Comparison of ENCODE assay signal across 7 mouse cellular contexts in genomic region chr4:141142285-141142811, GRCm38 (mm10). TPM values are rescaled to one million over a fixed set of nuclear protein-coding genes. Genes with fewer than 3 reads are reported as not detected.
DNase-seq lines count a peak whose midpoint lies in the region; ATAC-seq and TF ChIP-seq lines count a peak whose summit lies in the region.

No protein-coding gene starts in this region.

- H3K36me3 ChIP-seq in E14TG2a.4 (ENCODE audit: insufficient read depth, low read length), result peaks cover 2% of the 10 kb centered on the region; the same call in 1 of the 2 replicates
- no peaks in the 10 kb centered on the region for H3K36me3 ChIP-seq in embryonic facial prominence, embryonic 10.5 days (replicated peaks)
- no peaks in the 10 kb centered on the region for H3K36me3 ChIP-seq in heart, embryonic 15.5 days
- no peaks in the 10 kb centered on the region for H3K36me3 ChIP-seq in lung, embryonic 15.5 days

- peak overlapping the region; percentile 50 for H3K4me2 ChIP-seq in heart, embryonic 15.5 days
- peak overlapping the region; percentile 28 for H3K4me2 ChIP-seq in lung, embryonic 15.5 days

- H3K4me3 ChIP-seq in E14TG2a.4 (replicated peaks; ENCODE audit: low read length), result no peak overlapping the region
- H3K4me3 ChIP-seq in embryonic facial prominence, embryonic 10.5 days, result no peak overlapping the region
- H3K4me3 ChIP-seq in heart, embryonic 15.5 days, result peak overlapping the region; percentile 16
- no peak overlapping the region for H3K4me3 ChIP-seq in layer of hippocampus, adult 2 months
- no peak overlapping the region for H3K4me3 ChIP-seq in lung, embryonic 15.5 days

- H3K9me3 ChIP-seq in E14TG2a.4 (ENCODE audit: low read length), result no peaks in the 10 kb centered on the region
- no peaks in the 10 kb centered on the region for H3K9me3 ChIP-seq in embryonic facial prominence, embryonic 10.5 days
- no peaks in the 10 kb centered on the region for H3K9me3 ChIP-seq in heart, embryonic 15.5 days (replicated peaks)
- no peaks in the 10 kb centered on the region for H3K9me3 ChIP-seq in lung, embryonic 15.5 days

- peak; percentile 82 to 95 for DNase-seq in adrenal gland, adult (ENCODE audit: inconsistent age in 2 of 2, low spot score in 1 of 2)
- DNase-seq in embryonic facial prominence, embryonic 10.5 days (ENCODE audit: low spot score), result peak; percentile 75
- DNase-seq in layer of hippocampus, adult 2 months (ENCODE audit: low spot score in 2 of 2), result peak; percentile 76 to 78
- DNase-seq in right cerebral cortex, postnatal 14 days, result peak; percentile 62

- H3K9ac ChIP-seq in heart, embryonic 15.5 days, result no peak overlapping the region
- 0 out of 2 replicates have a peak overlapping the region, but pooled peaks have one; percentile 10 for H3K9ac ChIP-seq in lung, embryonic 15.5 days

- no peaks in the 10 kb centered on the region for H3K27me3 ChIP-seq in E14TG2a.4 (ENCODE audit: insufficient read depth, low read length)
- H3K27me3 ChIP-seq in embryonic facial prominence, embryonic 10.5 days (replicated peaks; ENCODE audit: low read depth, poor library complexity, severe bottlenecking), result no peaks in the 10 kb centered on the region
- H3K27me3 ChIP-seq in heart, embryonic 15.5 days, result no peaks in the 10 kb centered on the region
- no peaks in the 10 kb centered on the region for H3K27me3 ChIP-seq in lung, embryonic 15.5 days

- no peak for ATAC-seq in heart, embryonic 15.5 days (replicated peaks; ENCODE audit: insufficient number of reproducible peaks, insufficient read depth, low FRiP score, low read depth)
- no peak for ATAC-seq in lung, embryonic 15.5 days (ENCODE audit: borderline replicate concordance, extremely low read depth, low FRiP score, low TSS enrichment)

- WGBS in embryonic facial prominence, embryonic 10.5 days, result 28% methylated on average over 9 of the region's 9 CpGs
- 19% methylated on average over 9 of the region's 9 CpGs for WGBS in heart, embryonic 15.5 days
- 27% methylated on average over 9 of the region's 9 CpGs for WGBS in lung, embryonic 15.5 days

- H3K4me1 ChIP-seq in E14TG2a.4 (replicated peaks; ENCODE audit: low read depth, low read length), result peaks cover 40% of the 10 kb centered on the region
- H3K4me1 ChIP-seq in embryonic facial prominence, embryonic 10.5 days, result peaks cover 22% of the 10 kb centered on the region
- H3K4me1 ChIP-seq in heart, embryonic 15.5 days (replicated peaks), result peaks cover 22% of the 10 kb centered on the region
- H3K4me1 ChIP-seq in lung, embryonic 15.5 days, result peaks cover 19% of the 10 kb centered on the region

- TF ChIP-seq CTCF in E14TG2a.4 (conservative IDR thresholded peaks at IDR 0.05; ENCODE audit: low read length), result peak; percentile 98
- peak; percentile 99 for TF ChIP-seq CTCF in layer of hippocampus, adult 2 months (conservative IDR thresholded peaks at IDR 0.05)

- no peak overlapping the region for H3K27ac ChIP-seq in embryonic facial prominence, embryonic 10.5 days (replicated peaks)
- peak overlapping the region; percentile 24; the same call in 1 of the 2 replicates for H3K27ac ChIP-seq in heart, embryonic 15.5 days
- H3K27ac ChIP-seq in layer of hippocampus, adult 2 months, result no peak overlapping the region
- H3K27ac ChIP-seq in lung, embryonic 15.5 days, result 0 out of 2 replicates have a peak overlapping the region, but pooled peaks have one; percentile 5

RNA-seq across cellular contexts. Expression of gene Szrd1, which starts 2.8 kb away (rescaled TPM):
- 37.4 and 39.0 TPM in 2 replicates for polyA plus RNA-seq in embryonic facial prominence, embryonic 10.5 days (2016; fragmentation: Nextera tagmentation; extraction: Ambion mirVana)
- polyA plus RNA-seq in heart, embryonic 15.5 days (2015; fragmentation: Nextera tagmentation; extraction: Ambion mirVana), result 30.1 and 32.8 TPM in 2 replicates
- 10 to 100 TPM; 49.7 to 54.3 TPM for total RNA-seq in layer of hippocampus, adult 2 months (2021)
- polyA plus RNA-seq in lung, embryonic 15.5 days (2015; fragmentation: Nextera tagmentation; extraction: Ambion mirVana), result 43.2 and 48.7 TPM in 2 replicates

RNA-seq across cellular contexts. Expression of gene Fbxo42, which starts 5.4 kb away (rescaled TPM):
- 29.3 and 30.6 TPM in 2 replicates for polyA plus RNA-seq in embryonic facial prominence, embryonic 10.5 days (2016; fragmentation: Nextera tagmentation; extraction: Ambion mirVana)
- 10.3 and 15.3 TPM in 2 replicates for polyA plus RNA-seq in heart, embryonic 15.5 days (2015; fragmentation: Nextera tagmentation; extraction: Ambion mirVana)
- 10 to 100 TPM; 21.2 to 22.8 TPM for total RNA-seq in layer of hippocampus, adult 2 months (2021)
- polyA plus RNA-seq in lung, embryonic 15.5 days (2015; fragmentation: Nextera tagmentation; extraction: Ambion mirVana), result 19.1 and 22.5 TPM in 2 replicates

RNA-seq across cellular contexts. Expression of gene Spata21, which starts 54.2 kb away (rescaled TPM):
- polyA plus RNA-seq in embryonic facial prominence, embryonic 10.5 days (2016; fragmentation: Nextera tagmentation; extraction: Ambion mirVana), result 0.05 and 0.11 TPM in 2 replicates
- 0.26 TPM in 1 of 2 replicates, not detected in the other for polyA plus RNA-seq in heart, embryonic 15.5 days (2015; fragmentation: Nextera tagmentation; extraction: Ambion mirVana)
- not detected for total RNA-seq in layer of hippocampus, adult 2 months (2021)
- polyA plus RNA-seq in lung, embryonic 15.5 days (2015; fragmentation: Nextera tagmentation; extraction: Ambion mirVana), result 0.16 and 0.62 TPM in 2 replicates

Comparison
In these comparisons a context has a peak if more than half of its experiments do, and no peak if none do; other contexts are left out.
1. H3K27ac ChIP-seq: peak in heart, embryonic 15.5 days (single experiment) and lung, embryonic 15.5 days (single experiment); none in embryonic facial prominence, embryonic 10.5 days (single experiment) and layer of hippocampus, adult 2 months (single experiment).
2. Peak in every context shown above with its lines, with median percentiles within 50 percentile points of each other: DNase-seq.